Mouse (Mus musculus): ENCODE measurements at regions not wholly inside any gene's neighbourhood (a gene's known extent, or its start where the extent isn't known, plus 50 kb on each side); places are given as distances from the start of the nearest gene placed in this dataset.

GRCm38 (mm10) chr1:143464863-143465262 lies 175.6 kb upstream of the B3galt2 start:
- DNase-seq: no peak
- intact Hi-C loops (cut with DNase I): no loop called here

- intact Hi-C loops (cut with DNase I): no loop called here
- no peak for DNase-seq
Measured at GRCm38 (mm10) chr1:143466092-143466491, 174.4 kb upstream of the B3galt2 start.

- DNase-seq: no peak
- intact Hi-C loops (cut with DNase I): no loop called here
Measured at GRCm38 (mm10) chr1:143475329-143475728, 165.1 kb upstream of the B3galt2 start.

GRCm38 (mm10) chr1:143483345-143483744 lies 157.1 kb upstream of the B3galt2 start:
- DNase-seq: no peak
- intact Hi-C loops (cut with DNase I): no loop called here

- DNase-seq: no peak
- intact Hi-C loops (cut with DNase I): no loop called here
Measured at GRCm38 (mm10) chr1:143484936-143485335, 155.5 kb upstream of the B3galt2 start.

GRCm38 (mm10) chr1:143497092-143497491 lies 143.4 kb upstream of the B3galt2 start:
- DNase-seq: no peak
- intact Hi-C loops (cut with DNase I): no loop called here

GRCm38 (mm10) chr1:143503436-143504065 lies 136.9 kb upstream of the B3galt2 start:
- intact Hi-C loops (cut with DNase I): no loop called here
- DNase-seq: peak; percentile 15 to 22

GRCm38 (mm10) chr1:143504066-143504440 lies 136.4 kb upstream of the B3galt2 start:
- no peak for DNase-seq
- intact Hi-C loops (cut with DNase I): no loop called here

GRCm38 (mm10) chr1:143505318-143505717 lies 135.1 kb upstream of the B3galt2 start:
- intact Hi-C loops (cut with DNase I): no loop called here
- no peak for DNase-seq

GRCm38 (mm10) chr1:143523831-143524521 lies 116.5 kb upstream of the B3galt2 start:
- intact Hi-C loops (cut with DNase I): no loop called here
- DNase-seq: no peak

GRCm38 (mm10) chr1:143524522-143524865 lies 116.0 kb upstream of the B3galt2 start:
- intact Hi-C loops (cut with DNase I): no loop called here
- DNase-seq: peak; percentile 44 to 56

GRCm38 (mm10) chr1:143540223-143540622 lies 100.2 kb upstream of the B3galt2 start:
- intact Hi-C loops (cut with DNase I): no loop called here
- no peak for DNase-seq

GRCm38 (mm10) chr1:143540701-143541100 lies 99.8 kb upstream of the B3galt2 start:
- DNase-seq: no peak
- intact Hi-C loops (cut with DNase I): no loop called here

Data from heart, postnatal 10 days (tissue).